Mouse (Mus musculus): ENCODE results near the gene Pzp. TPM values are rescaled to one million over a fixed set of nuclear protein-coding genes. Genes with fewer than 3 reads are reported as not detected.

Gene Pzp
- polyA plus RNA-seq, 1 experiment from 2014 or later = 1.5 TPM

DNA sequence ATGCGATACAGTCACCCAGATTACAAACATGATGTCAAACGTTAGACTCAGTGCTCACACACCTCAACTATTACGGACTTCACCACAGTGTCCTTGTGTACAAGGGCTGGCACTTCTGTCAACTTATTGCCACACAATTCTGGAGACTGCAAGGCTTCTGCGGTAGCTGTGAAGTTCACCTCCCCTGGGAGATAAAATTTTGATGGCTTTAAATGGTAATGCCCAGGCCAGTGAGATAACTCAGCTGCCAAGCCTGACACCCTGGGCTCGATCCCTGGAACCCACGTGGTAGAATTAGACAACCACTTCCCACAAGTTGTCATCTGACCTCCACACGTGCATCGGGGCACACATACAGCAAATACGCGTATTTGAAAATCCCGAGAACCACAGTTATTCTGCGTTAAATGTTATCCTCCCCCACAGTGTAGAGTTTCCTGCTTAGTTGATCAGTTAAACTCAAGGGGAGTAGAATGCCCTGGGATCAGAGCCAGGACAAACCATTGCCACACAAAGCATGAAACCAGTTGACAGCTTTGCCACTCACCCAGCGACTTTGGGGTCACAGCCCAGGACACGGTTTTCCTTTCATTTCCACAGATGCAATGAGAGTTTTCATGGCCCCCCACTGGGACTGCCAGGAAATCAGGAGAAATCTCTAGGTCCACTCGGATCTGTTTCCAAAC is 31.7 kb downstream of the Pzp start:
- no peak overlapping the region for H3K9ac ChIP-seq (ENCODE audit: low read length)
- H3K4me3 ChIP-seq (ENCODE audit: low read depth, low read length) = no peak overlapping the region
- DNase-seq (ENCODE audit: low spot score) (no peak), ATAC-seq (ENCODE audit: low FRiP score, low TSS enrichment) (no peak)
- no peaks in the 10 kb centered on the region for H3K27me3 ChIP-seq (ENCODE audit: control insufficient read depth, insufficient read depth, low read length)
- no peaks in the 10 kb centered on the region for H3K4me1 ChIP-seq (replicated peaks; ENCODE audit: control insufficient read depth, insufficient read depth)
- H3K9me3 ChIP-seq (ENCODE audit: control insufficient read depth, low read length) = no peaks in the 10 kb centered on the region
- TF ChIP-seq CTCF (IDR thresholded peaks at IDR 0.05; ENCODE audit: low read depth) = no peak
- no peak for TF ChIP-seq EP300 (optimal IDR thresholded peaks at IDR 0.05)
- 66% methylated on average over 15 of the region's 15 CpGs for WGBS
- H3K4me2 ChIP-seq (replicated peaks; ENCODE audit: low read depth) = no peak overlapping the region
- no peak overlapping the region for H3K27ac ChIP-seq (replicated peaks)
- no peaks in the 10 kb centered on the region for H3K36me3 ChIP-seq (ENCODE audit: control insufficient read depth, insufficient read depth, low read length)

GRCm38 (mm10) chr6:128491916-128492315 is 34.6 kb downstream of the Pzp start:
- DNase-seq (ENCODE audit: low spot score) (no peak), ATAC-seq (ENCODE audit: low FRiP score, low TSS enrichment) (no peak)
- Histone ChIP-seq H3K36me3 (ENCODE audit: control insufficient read depth, insufficient read depth, low read length) (no peaks in the 10 kb centered on the region), H3K27me3 (ENCODE audit: control insufficient read depth, insufficient read depth, low read length) (no peaks in the 10 kb centered on the region), H3K9ac (ENCODE audit: low read length) (no peak overlapping the region), H3K4me2 (replicated peaks; ENCODE audit: low read depth) (no peak overlapping the region), H3K4me3 (ENCODE audit: low read depth, low read length) (no peak overlapping the region), H3K27ac (replicated peaks) (no peak overlapping the region), H3K4me1 (replicated peaks; ENCODE audit: control insufficient read depth, insufficient read depth) (no peaks in the 10 kb centered on the region), H3K9me3 (ENCODE audit: control insufficient read depth, low read length) (no peaks in the 10 kb centered on the region)
- WGBS = 73% methylated on average over 4 of the region's 4 CpGs
- TF ChIP-seq EP300 (optimal IDR thresholded peaks at IDR 0.05) = no peak
- TF ChIP-seq CTCF (IDR thresholded peaks at IDR 0.05; ENCODE audit: low read depth) = no peak

DNA sequence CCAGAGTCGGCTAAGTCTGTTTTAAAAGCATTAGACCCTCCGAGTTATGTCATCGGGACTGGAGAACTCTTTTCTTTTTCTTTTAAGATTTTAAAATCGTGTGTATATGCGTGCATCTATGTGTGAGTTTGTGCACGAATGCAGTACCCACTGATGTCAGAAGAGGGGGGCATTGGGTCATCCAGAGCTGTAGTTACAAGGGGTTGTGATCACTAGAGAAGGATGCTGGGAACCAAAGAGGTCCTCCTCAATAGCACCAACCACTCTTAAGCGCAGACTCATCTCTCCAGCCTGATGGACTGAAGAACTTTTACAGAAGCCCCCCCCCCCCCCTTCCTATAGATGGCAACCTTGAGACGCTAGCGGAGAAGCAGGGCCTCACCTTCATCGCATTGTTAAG is 36.4 kb downstream of the Pzp start:
- ATAC-seq (ENCODE audit: low FRiP score, low TSS enrichment) = no peak
- Histone ChIP-seq H3K36me3 (ENCODE audit: control insufficient read depth, insufficient read depth, low read length) (no peaks in the 10 kb centered on the region), H3K9me3 (ENCODE audit: control insufficient read depth, low read length) (no peaks in the 10 kb centered on the region), H3K9ac (ENCODE audit: low read length) (no peak overlapping the region), H3K4me2 (replicated peaks; ENCODE audit: low read depth) (no peak overlapping the region), H3K27ac (replicated peaks) (no peak overlapping the region), H3K4me3 (ENCODE audit: low read depth, low read length) (no peak overlapping the region), H3K4me1 (replicated peaks; ENCODE audit: control insufficient read depth, insufficient read depth) (no peaks in the 10 kb centered on the region), H3K27me3 (ENCODE audit: control insufficient read depth, insufficient read depth, low read length) (no peaks in the 10 kb centered on the region)
- WGBS = 95% methylated on average over 10 of the region's 10 CpGs
- TF ChIP-seq EP300 (optimal IDR thresholded peaks at IDR 0.05) = no peak
- no peak for TF ChIP-seq CTCF (IDR thresholded peaks at IDR 0.05; ENCODE audit: low read depth)
- DNase-seq (ENCODE audit: low spot score) = no peak

- no peak overlapping the region for H3K4me3 ChIP-seq (ENCODE audit: low read depth, low read length)
- no peak overlapping the region for H3K27ac ChIP-seq (replicated peaks)
- no peaks in the 10 kb centered on the region for H3K27me3 ChIP-seq (ENCODE audit: control insufficient read depth, insufficient read depth, low read length)
- TF ChIP-seq EP300 (optimal IDR thresholded peaks at IDR 0.05) = no peak
- ATAC-seq (ENCODE audit: low FRiP score, low TSS enrichment) (no peak), DNase-seq (ENCODE audit: low spot score) (no peak)
- no peak overlapping the region for H3K4me2 ChIP-seq (replicated peaks; ENCODE audit: low read depth)
- 85% methylated on average over 11 of the region's 11 CpGs for WGBS
- H3K9ac ChIP-seq (ENCODE audit: low read length) = no peak overlapping the region
- H3K9me3 ChIP-seq (ENCODE audit: control insufficient read depth, low read length) = no peaks in the 10 kb centered on the region
- no peaks in the 10 kb centered on the region for H3K4me1 ChIP-seq (replicated peaks; ENCODE audit: control insufficient read depth, insufficient read depth)
- H3K36me3 ChIP-seq (ENCODE audit: control insufficient read depth, insufficient read depth, low read length) = no peaks in the 10 kb centered on the region
These were observed 38.8 kb downstream of the Pzp start for GRCm38 (mm10) chr6:128487736-128488135.

GRCm38 (mm10) chr6:128479463-128480454 is 46.8 kb downstream of the Pzp start:
- peak; percentile 94 for ATAC-seq (ENCODE audit: low FRiP score, low TSS enrichment)
- WGBS = 22% methylated on average over 26 of the region's 26 CpGs
- no peak overlapping the region for H3K9ac ChIP-seq (ENCODE audit: low read length)

More at GRCm38 (mm10) chr6:128479463-128480454, 46.8 kb downstream of the Pzp start:
- Histone ChIP-seq H3K4me3 (ENCODE audit: low read depth, low read length) (no peak overlapping the region), H3K36me3 (ENCODE audit: control insufficient read depth, insufficient read depth, low read length) (no peaks in the 10 kb centered on the region), H3K9me3 (ENCODE audit: control insufficient read depth, low read length) (no peaks in the 10 kb centered on the region), H3K4me2 (replicated peaks; ENCODE audit: low read depth) (peak overlapping the region; percentile 29; the same call in 1 of the 2 replicates), H3K27me3 (ENCODE audit: control insufficient read depth, insufficient read depth, low read length) (no peaks in the 10 kb centered on the region), H3K27ac (replicated peaks) (0 out of 2 replicates have a peak overlapping the region, but pooled peaks have one; percentile 45), H3K4me1 (replicated peaks; ENCODE audit: control insufficient read depth, insufficient read depth) (no peaks in the 10 kb centered on the region)
- peak; percentile 99 for DNase-seq (ENCODE audit: low spot score)
- TF ChIP-seq CTCF (IDR thresholded peaks at IDR 0.05; ENCODE audit: low read depth) (peak; percentile 99), EP300 (optimal IDR thresholded peaks at IDR 0.05) (no peak)

Measured in stomach, postnatal 0 days (tissue).